Mouse (Mus musculus): Measurements from ENCODE around the gene Wscd2.

Wscd2 gene

GRCm38 (mm10) chr5:113606961-113607785 is 117.0 kb downstream of the Wscd2 start:
- TF ChIP-seq GATA4 (IDR thresholded peaks at IDR 0.05; ENCODE audit: insufficient replicate concordance, low read length) = no peak

- TF ChIP-seq GATA4 (IDR thresholded peaks at IDR 0.05; ENCODE audit: insufficient replicate concordance, low read length) = no peak
Measured at GRCm38 (mm10) chr5:113607941-113608431, 117.9 kb downstream of the Wscd2 start.

GRCm38 (mm10) chr5:113608511-113608910 is 118.4 kb downstream of the Wscd2 start:
- TF ChIP-seq GATA4 (IDR thresholded peaks at IDR 0.05; ENCODE audit: insufficient replicate concordance, low read length) = no peak

- no peak for TF ChIP-seq GATA4 (IDR thresholded peaks at IDR 0.05; ENCODE audit: insufficient replicate concordance, low read length)
Measured at GRCm38 (mm10) chr5:113609891-113610290, 119.8 kb downstream of the Wscd2 start.

GRCm38 (mm10) chr5:113610490-113610889 is 120.4 kb downstream of the Wscd2 start:
- no peak for TF ChIP-seq GATA4 (IDR thresholded peaks at IDR 0.05; ENCODE audit: insufficient replicate concordance, low read length)

GRCm38 (mm10) chr5:113611131-113611530 is 121.0 kb downstream of the Wscd2 start:
- no peak for TF ChIP-seq GATA4 (IDR thresholded peaks at IDR 0.05; ENCODE audit: insufficient replicate concordance, low read length)

GRCm38 (mm10) chr5:113611771-113612233 is 121.7 kb downstream of the Wscd2 start:
- TF ChIP-seq GATA4 (IDR thresholded peaks at IDR 0.05; ENCODE audit: insufficient replicate concordance, low read length) = no peak

- TF ChIP-seq GATA4 (IDR thresholded peaks at IDR 0.05; ENCODE audit: insufficient replicate concordance, low read length) = no peak
Measured at GRCm38 (mm10) chr5:113618716-113619115, 128.6 kb downstream of the Wscd2 start.

- no peak for TF ChIP-seq GATA4 (IDR thresholded peaks at IDR 0.05; ENCODE audit: insufficient replicate concordance, low read length)
Measured at GRCm38 (mm10) chr5:113619151-113619550, 129.0 kb downstream of the Wscd2 start.

GRCm38 (mm10) chr5:113620130-113620716 is 130.1 kb downstream of the Wscd2 start:
- no peak for TF ChIP-seq GATA4 (IDR thresholded peaks at IDR 0.05; ENCODE audit: insufficient replicate concordance, low read length)

- no peak for TF ChIP-seq GATA4 (IDR thresholded peaks at IDR 0.05; ENCODE audit: insufficient replicate concordance, low read length)
Measured at GRCm38 (mm10) chr5:113620999-113621398, 130.9 kb downstream of the Wscd2 start.

- TF ChIP-seq GATA4 (IDR thresholded peaks at IDR 0.05; ENCODE audit: insufficient replicate concordance, low read length) = no peak
Measured at GRCm38 (mm10) chr5:113623052-113623451, 132.9 kb downstream of the Wscd2 start.

- TF ChIP-seq GATA4 (IDR thresholded peaks at IDR 0.05; ENCODE audit: insufficient replicate concordance, low read length) = no peak
Measured at GRCm38 (mm10) chr5:113625068-113625467, 134.9 kb downstream of the Wscd2 start.

GRCm38 (mm10) chr5:113626352-113626751 is 136.2 kb downstream of the Wscd2 start:
- TF ChIP-seq GATA4 (IDR thresholded peaks at IDR 0.05; ENCODE audit: insufficient replicate concordance, low read length) = no peak

- TF ChIP-seq GATA4 (IDR thresholded peaks at IDR 0.05; ENCODE audit: insufficient replicate concordance, low read length) = no peak
Measured at GRCm38 (mm10) chr5:113626991-113627390, 136.9 kb downstream of the Wscd2 start.

- TF ChIP-seq GATA4 (IDR thresholded peaks at IDR 0.05; ENCODE audit: insufficient replicate concordance, low read length) = no peak
Measured at GRCm38 (mm10) chr5:113627820-113628437, 137.8 kb downstream of the Wscd2 start.

All from liver, adult (tissue).